Mouse (Mus musculus) NIH3T3 (cell line): ENCODE measurements around the gene Slit3.

ENCODE experiments used
- DNase-seq: peaks from one replicate; pipeline ENCODE4 v3.0.0-alpha.2; 2012; ENCODE audit warnings: low read depth

The Slit3 gene

GRCm38 (mm10) chr11:35305910-35306309, 184.9 kb downstream of the Slit3 start:
- DNase-seq, result no peak

- no peak for DNase-seq
These were observed 185.9 kb downstream of the Slit3 start for GRCm38 (mm10) chr11:35306922-35307321.

GRCm38 (mm10) chr11:35307992-35308391, 187.0 kb downstream of the Slit3 start:
- DNase-seq, result no peak

GRCm38 (mm10) chr11:35315449-35316028, 194.5 kb downstream of the Slit3 start:
- no peak for DNase-seq

GRCm38 (mm10) chr11:35317221-35317620, 196.2 kb downstream of the Slit3 start:
- DNase-seq, result peak; percentile 83

- DNase-seq, result no peak
These were observed 196.9 kb downstream of the Slit3 start for GRCm38 (mm10) chr11:35317775-35318432.

GRCm38 (mm10) chr11:35318433-35319020, 197.5 kb downstream of the Slit3 start:
- DNase-seq, result no peak

- DNase-seq, result no peak
These were observed 199.5 kb downstream of the Slit3 start for GRCm38 (mm10) chr11:35320518-35320917.

GRCm38 (mm10) chr11:35324397-35324796, 203.4 kb downstream of the Slit3 start:
- no peak for DNase-seq

- peak; percentile 24 for DNase-seq
These were observed 204.3 kb downstream of the Slit3 start for GRCm38 (mm10) chr11:35325131-35325995.

GRCm38 (mm10) chr11:35326346-35326745, 205.3 kb downstream of the Slit3 start:
- DNase-seq, result no peak

GRCm38 (mm10) chr11:35327899-35328298, 206.9 kb downstream of the Slit3 start:
- DNase-seq, result peak; percentile 29

GRCm38 (mm10) chr11:35331476-35331875, 210.5 kb downstream of the Slit3 start:
- peak; percentile 82 for DNase-seq

GRCm38 (mm10) chr11:35336558-35336957, 215.5 kb downstream of the Slit3 start:
- no peak for DNase-seq

- DNase-seq, result no peak
These were observed 216.5 kb downstream of the Slit3 start for GRCm38 (mm10) chr11:35337493-35337892.

- no peak for DNase-seq
These were observed 217.1 kb downstream of the Slit3 start for GRCm38 (mm10) chr11:35337927-35338819.

- no peak for DNase-seq
These were observed 219.7 kb downstream of the Slit3 start for GRCm38 (mm10) chr11:35340752-35341151.

GRCm38 (mm10) chr11:35342486-35342885, 221.5 kb downstream of the Slit3 start:
- DNase-seq, result no peak

- no peak for DNase-seq
These were observed 224.9 kb downstream of the Slit3 start for GRCm38 (mm10) chr11:35345696-35346480.

- DNase-seq, result peak; percentile 74
These were observed 227.1 kb downstream of the Slit3 start for GRCm38 (mm10) chr11:35348099-35348498.

GRCm38 (mm10) chr11:35350968-35351367, 229.9 kb downstream of the Slit3 start:
- DNase-seq, result peak; percentile 43
